Mouse (Mus musculus): ENCODE data around the gene Litaf. TPM values are rescaled to one million over a fixed set of nuclear protein-coding genes. Genes with fewer than 3 reads are reported as not detected.
A peak's percentile ranks its signal among the peaks of the same experiment; 100 is the strongest.

The Litaf gene
- polyA plus RNA-seq, 1 experiment = 103 TPM

- Histone ChIP-seq H3K36me3 (ENCODE audit: control insufficient read depth, insufficient read depth) (no peaks in the 10 kb centered on the region), H3K27me3 (ENCODE audit: control insufficient read depth, insufficient read depth, insufficient read length) (no peaks in the 10 kb centered on the region), H3K79me2 (ENCODE audit: control insufficient read depth, insufficient read depth) (no peaks in the 10 kb centered on the region), H3ac (ENCODE audit: control insufficient read depth, insufficient read length) (no peak overlapping the region), H3K4me2 (ENCODE audit: low read depth) (no peak overlapping the region), H3K4me3 (no peak overlapping the region)
- TF ChIP-seq TCF3 (IDR thresholded peaks at IDR 0.05; ENCODE audit: insufficient read length, low read depth) (no peak), MYOD1 (IDR thresholded peaks at IDR 0.05; ENCODE audit: control insufficient read depth in 1 of 3, insufficient read length in 2 of 3, low read depth in 2 of 3) (no peak), POLR2AphosphoS2 (IDR thresholded peaks at IDR 0.05; ENCODE audit: insufficient read length, low read depth) (no peak), POLR2A (IDR thresholded peaks at IDR 0.05; ENCODE audit: insufficient read length, low read depth) (no peak), MYOG (IDR thresholded peaks at IDR 0.05; ENCODE audit: control insufficient read depth in 1 of 3, insufficient read depth in 1 of 3, insufficient read length in 2 of 3, low read depth in 2 of 3) (no peak), E2F4 (IDR thresholded peaks at IDR 0.05; ENCODE audit: insufficient read depth) (no peak), REST (IDR thresholded peaks at IDR 0.05; ENCODE audit: insufficient read depth, insufficient read length) (no peak), MAX (IDR thresholded peaks at IDR 0.05; ENCODE audit: low read depth) (no peak)
These were observed 19.5 kb downstream of the Litaf start for GRCm38 (mm10) chr16:11046437-11046836.

GRCm38 (mm10) chr16:11043239-11043638 lies 22.7 kb downstream of the Litaf start:
- no peak overlapping the region for H3K4me3 ChIP-seq
- no peaks in the 10 kb centered on the region for H3K27me3 ChIP-seq (ENCODE audit: control insufficient read depth, insufficient read depth, insufficient read length)
- no peak for TF ChIP-seq POLR2AphosphoS2 (IDR thresholded peaks at IDR 0.05; ENCODE audit: insufficient read length, low read depth)
- no peak for TF ChIP-seq TCF12 (IDR thresholded peaks at IDR 0.05; ENCODE audit: insufficient read depth, poor library complexity, severe bottlenecking)
- TF ChIP-seq CEBPB (IDR thresholded peaks at IDR 0.05; ENCODE audit: insufficient read depth, poor library complexity, severe bottlenecking) = peak; percentile 70; the same call in 1 of the 2 replicates
- TF ChIP-seq POLR2A (IDR thresholded peaks at IDR 0.05; ENCODE audit: insufficient read length, low read depth) = peak; percentile 59
- TF ChIP-seq USF1 (IDR thresholded peaks at IDR 0.05; ENCODE audit: low read depth) = no peak
- H3ac ChIP-seq (ENCODE audit: control insufficient read depth, insufficient read length) = no peak overlapping the region
- no peaks in the 10 kb centered on the region for H3K79me2 ChIP-seq (ENCODE audit: control insufficient read depth, insufficient read depth)
- no peaks in the 10 kb centered on the region for H3K36me3 ChIP-seq (ENCODE audit: control insufficient read depth, insufficient read depth)
- no peak overlapping the region for H3K4me2 ChIP-seq (ENCODE audit: low read depth)

GRCm38 (mm10) chr16:11040603-11041002 lies 25.4 kb downstream of the Litaf start:
- H3K79me2 ChIP-seq (ENCODE audit: control insufficient read depth, insufficient read depth) = no peaks in the 10 kb centered on the region
- H3ac ChIP-seq (ENCODE audit: control insufficient read depth, insufficient read length) = no peak overlapping the region
- H3K36me3 ChIP-seq (ENCODE audit: control insufficient read depth, insufficient read depth) = no peaks in the 10 kb centered on the region
- no peak overlapping the region for H3K4me3 ChIP-seq
- no peak overlapping the region for H3K4me2 ChIP-seq (ENCODE audit: low read depth)
- no peaks in the 10 kb centered on the region for H3K27me3 ChIP-seq (ENCODE audit: control insufficient read depth, insufficient read depth, insufficient read length)
- no peak for TF ChIP-seq TCF3 (IDR thresholded peaks at IDR 0.05; ENCODE audit: insufficient read length, low read depth)

- Histone ChIP-seq H3K4me2 (ENCODE audit: low read depth) (peak overlapping the region; percentile 62), H3K36me3 (ENCODE audit: control insufficient read depth, insufficient read depth) (no peaks in the 10 kb centered on the region)
- TF ChIP-seq TCF3 (IDR thresholded peaks at IDR 0.05; ENCODE audit: insufficient read length, low read depth) = no peak
- peak; percentile 69 for TF ChIP-seq USF1 (IDR thresholded peaks at IDR 0.05; ENCODE audit: low read depth)
These were observed 30.0 kb downstream of the Litaf start for GRCm38 (mm10) chr16:11035790-11036431.

GRCm38 (mm10) chr16:11035273-11035672 lies 30.7 kb downstream of the Litaf start:
- Histone ChIP-seq H3K27me3 (ENCODE audit: control insufficient read depth, insufficient read depth, insufficient read length) (no peaks in the 10 kb centered on the region), H3K4me3 (no peak overlapping the region), H3K36me3 (ENCODE audit: control insufficient read depth, insufficient read depth) (no peaks in the 10 kb centered on the region), H3ac (ENCODE audit: control insufficient read depth, insufficient read length) (no peak overlapping the region), H3K79me2 (ENCODE audit: control insufficient read depth, insufficient read depth) (no peaks in the 10 kb centered on the region), H3K4me2 (ENCODE audit: low read depth) (peak overlapping the region; percentile 62)
- TF ChIP-seq USF1 (IDR thresholded peaks at IDR 0.05; ENCODE audit: low read depth) (no peak), REST (IDR thresholded peaks at IDR 0.05; ENCODE audit: insufficient read depth, insufficient read length) (no peak)

More at GRCm38 (mm10) chr16:11035790-11036431, 30.0 kb downstream of the Litaf start:
- H3K79me2 ChIP-seq (ENCODE audit: control insufficient read depth, insufficient read depth) = no peaks in the 10 kb centered on the region
- H3K4me3 ChIP-seq = no peak overlapping the region
- H3ac ChIP-seq (ENCODE audit: control insufficient read depth, insufficient read length) = no peak overlapping the region
- no peaks in the 10 kb centered on the region for H3K27me3 ChIP-seq (ENCODE audit: control insufficient read depth, insufficient read depth, insufficient read length)

GRCm38 (mm10) chr16:11034193-11034803 lies 31.7 kb downstream of the Litaf start:
- Histone ChIP-seq H3K4me2 (ENCODE audit: low read depth) (no peak overlapping the region), H3ac (ENCODE audit: control insufficient read depth, insufficient read length) (no peak overlapping the region), H3K79me2 (ENCODE audit: control insufficient read depth, insufficient read depth) (no peaks in the 10 kb centered on the region), H3K27me3 (ENCODE audit: control insufficient read depth, insufficient read depth, insufficient read length) (no peaks in the 10 kb centered on the region), H3K36me3 (ENCODE audit: control insufficient read depth, insufficient read depth) (no peaks in the 10 kb centered on the region), H3K4me3 (no peak overlapping the region)
- no peak for TF ChIP-seq USF1 (IDR thresholded peaks at IDR 0.05; ENCODE audit: low read depth)
- TF ChIP-seq TCF3 (IDR thresholded peaks at IDR 0.05; ENCODE audit: insufficient read length, low read depth) = no peak
- TF ChIP-seq MYOG (IDR thresholded peaks at IDR 0.05; ENCODE audit: control insufficient read depth in 1 of 3, insufficient read depth in 1 of 3, insufficient read length in 2 of 3, low read depth in 2 of 3) = no peak
- TF ChIP-seq E2F4 (IDR thresholded peaks at IDR 0.05; ENCODE audit: insufficient read depth) = no peak
- no peak for TF ChIP-seq REST (IDR thresholded peaks at IDR 0.05; ENCODE audit: insufficient read depth, insufficient read length)
- no peak for TF ChIP-seq POLR2A (IDR thresholded peaks at IDR 0.05; ENCODE audit: insufficient read length, low read depth)
- no peak for TF ChIP-seq TCF12 (IDR thresholded peaks at IDR 0.05; ENCODE audit: insufficient read depth, poor library complexity, severe bottlenecking)
- no peak for TF ChIP-seq CEBPB (IDR thresholded peaks at IDR 0.05; ENCODE audit: insufficient read depth, poor library complexity, severe bottlenecking)
- TF ChIP-seq MAX (IDR thresholded peaks at IDR 0.05; ENCODE audit: low read depth) = no peak
- TF ChIP-seq MYOD1 (IDR thresholded peaks at IDR 0.05; ENCODE audit: control insufficient read depth in 1 of 3, insufficient read length in 2 of 3, low read depth in 2 of 3) = no peak
- TF ChIP-seq SRF (IDR thresholded peaks at IDR 0.05; ENCODE audit: control insufficient read depth, insufficient read length, low read depth) = no peak
- TF ChIP-seq POLR2AphosphoS2 (IDR thresholded peaks at IDR 0.05; ENCODE audit: insufficient read length, low read depth) = no peak
